In the genomic region with DNA sequence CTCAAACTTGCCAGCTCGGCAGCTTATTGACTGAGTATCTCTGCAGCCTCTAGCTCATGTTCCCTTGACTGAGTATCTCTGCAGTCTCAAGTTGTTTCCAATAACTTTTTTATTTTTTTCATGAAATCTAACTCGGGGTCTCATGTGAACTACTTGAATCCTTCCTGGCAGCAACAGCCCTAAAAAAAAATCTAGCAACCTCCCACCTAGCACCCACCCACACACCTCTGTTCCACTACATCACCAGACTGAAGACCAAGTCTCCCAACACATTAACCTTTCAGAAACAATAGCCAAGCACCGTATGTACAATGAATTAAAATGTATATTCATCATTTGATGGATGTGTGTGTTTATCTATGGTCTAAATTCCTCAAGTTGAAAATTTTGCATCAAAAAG, we compare ENCODE assay signal across 17 mouse cellular contexts.
"Had no signal": no experiment of that assay in that cellular context is flagged by ENCODE, and none has a peak within 500 bp of the region (broad histone marks: within the 10 kb centered on the region; RNA-seq: fewer than 3 reads in every experiment).

No protein-coding gene starts in this region.

- H3K4me3 ChIP-seq: liver, embryonic 13.5 days; liver, embryonic 15.5 days; midbrain, embryonic 10.5 days; midbrain, embryonic 13.5 days; myocyte; neural tube, embryonic 13.5 days; stomach, embryonic 15.5 days had no signal

- H3K27me3 ChIP-seq: liver, embryonic 13.5 days; liver, embryonic 15.5 days; midbrain, embryonic 13.5 days; neural tube, embryonic 13.5 days; stomach, embryonic 15.5 days had no signal

- H3K9me3 ChIP-seq: liver, embryonic 13.5 days; liver, embryonic 15.5 days; midbrain, embryonic 10.5 days; midbrain, embryonic 13.5 days; neural tube, embryonic 13.5 days; stomach, embryonic 15.5 days had no signal

- H3K36me3 ChIP-seq: liver, embryonic 13.5 days; liver, embryonic 15.5 days; midbrain, embryonic 10.5 days; midbrain, embryonic 13.5 days; neural tube, embryonic 13.5 days; stomach, embryonic 15.5 days had no signal

- H3K27ac ChIP-seq: liver, embryonic 13.5 days; liver, embryonic 15.5 days; midbrain, embryonic 10.5 days; midbrain, embryonic 13.5 days; neural tube, embryonic 13.5 days; stomach, embryonic 15.5 days; stomach, postnatal 0 days had no signal

- DNase-seq: liver, embryonic 13.5 days; liver, postnatal 0 days; lung, embryonic 14.5 days; lung, postnatal 10 days; lung, postnatal 4 days; thymus, adult 18-20 months; thymus, postnatal 14 days; thymus, postnatal 36 days had no signal

- H3K9ac ChIP-seq: liver, embryonic 13.5 days; liver, embryonic 15.5 days; liver, postnatal 0 days; lung, embryonic 14.5 days; midbrain, embryonic 13.5 days; neural tube, embryonic 13.5 days; stomach, embryonic 15.5 days had no signal

- H3K4me1 ChIP-seq: liver, embryonic 13.5 days; liver, embryonic 15.5 days; midbrain, embryonic 10.5 days; midbrain, embryonic 13.5 days; neural tube, embryonic 13.5 days; stomach, embryonic 15.5 days had no signal

- H3K4me2 ChIP-seq: liver, embryonic 11.5 days; liver, embryonic 13.5 days; liver, embryonic 15.5 days; lung, embryonic 14.5 days; midbrain, embryonic 13.5 days; neural tube, embryonic 13.5 days; stomach, embryonic 15.5 days had no signal

- ATAC-seq: liver, postnatal 0 days; midbrain, embryonic 13.5 days; midbrain, embryonic 16.5 days had no signal
